Mouse (Mus musculus) liver, embryonic 15.5 days (tissue): Measurements from ENCODE around the gene Rer1. TPM values are rescaled to one million over a fixed set of nuclear protein-coding genes. Genes with fewer than 3 reads are reported as not detected.

Experiments used
- ATAC-seq: fragments of 200-750 bp; cut with Nextera tagmentation; 2 replicates; pipeline ENCODE4 v1.8.0; 2017; ENCODE audit warnings: moderate number of reproducible peaks, mild to moderate bottlenecking, moderate library complexity; ENCODE audit not compliant: insufficient read depth
- H3K27ac ChIP-seq: fragments of 300-500 bp; sonication (generic); replicated peaks from 2 replicates; pipeline ENCODE4 v1.5.1; 2015; ENCODE audit warnings: mild to moderate bottlenecking, inconsistent platforms
- H3K27me3 ChIP-seq: fragments of 300-500 bp; sonication (generic); 2 replicates; pipeline ENCODE4 v1.6.1; 2015; ENCODE audit warnings: mild to moderate bottlenecking, inconsistent platforms
- H3K36me3 ChIP-seq: fragments of 300-500 bp; sonication (generic); replicated peaks from 2 replicates; pipeline ENCODE4 v1.6.1; 2015; ENCODE audit warnings: moderate library complexity, mild to moderate bottlenecking, inconsistent platforms
- H3K4me1 ChIP-seq: fragments of 300-500 bp; sonication (generic); replicated peaks from 2 replicates; pipeline ENCODE4 v1.6.1; 2015; ENCODE audit warnings: inconsistent platforms
- H3K4me2 ChIP-seq: fragments of 300-500 bp; sonication (generic); 2 replicates; pipeline ENCODE4 v1.6.1; 2015; ENCODE audit warnings: moderate library complexity, mild to moderate bottlenecking, inconsistent platforms
- H3K4me3 ChIP-seq: fragments of 300-500 bp; sonication (generic); replicated peaks from 2 replicates; pipeline ENCODE4 v1.5.1; 2015; ENCODE audit warnings: mild to moderate bottlenecking, inconsistent platforms
- H3K9ac ChIP-seq: fragments of 300-500 bp; sonication (generic); 2 replicates; pipeline ENCODE4 v1.6.1; 2015; ENCODE audit warnings: moderate library complexity, mild to moderate bottlenecking, inconsistent platforms
- H3K9me3 ChIP-seq: fragments of 300-500 bp; sonication (generic); replicated peaks from 2 replicates; pipeline ENCODE4 v1.6.1; 2016; ENCODE audit warnings: inconsistent platforms
- WGBS: fragments of 180-500 bp; shearing (Covaris S2); methylation state at CpG from one replicate; pipeline ENCODE4 v1.1.7; 2015; ENCODE audit warnings: mixed read lengths; ENCODE audit not compliant: insufficient replicate concordance; 5-methylcytosine and 5-hydroxymethylcytosine counted together
- polyA plus RNA-seq: library from polyadenylated mRNA; unstranded; fragments of >200 nt; fragmentation: Nextera tagmentation; extraction: Ambion mirVana; gene quantifications from 2 replicates; pipeline ENCODE4 v1.2.1, GENCODE M21; 2015

The Rer1 gene
- 78.0 and 81.0 TPM in 2 replicates for polyA plus RNA-seq

DNA sequence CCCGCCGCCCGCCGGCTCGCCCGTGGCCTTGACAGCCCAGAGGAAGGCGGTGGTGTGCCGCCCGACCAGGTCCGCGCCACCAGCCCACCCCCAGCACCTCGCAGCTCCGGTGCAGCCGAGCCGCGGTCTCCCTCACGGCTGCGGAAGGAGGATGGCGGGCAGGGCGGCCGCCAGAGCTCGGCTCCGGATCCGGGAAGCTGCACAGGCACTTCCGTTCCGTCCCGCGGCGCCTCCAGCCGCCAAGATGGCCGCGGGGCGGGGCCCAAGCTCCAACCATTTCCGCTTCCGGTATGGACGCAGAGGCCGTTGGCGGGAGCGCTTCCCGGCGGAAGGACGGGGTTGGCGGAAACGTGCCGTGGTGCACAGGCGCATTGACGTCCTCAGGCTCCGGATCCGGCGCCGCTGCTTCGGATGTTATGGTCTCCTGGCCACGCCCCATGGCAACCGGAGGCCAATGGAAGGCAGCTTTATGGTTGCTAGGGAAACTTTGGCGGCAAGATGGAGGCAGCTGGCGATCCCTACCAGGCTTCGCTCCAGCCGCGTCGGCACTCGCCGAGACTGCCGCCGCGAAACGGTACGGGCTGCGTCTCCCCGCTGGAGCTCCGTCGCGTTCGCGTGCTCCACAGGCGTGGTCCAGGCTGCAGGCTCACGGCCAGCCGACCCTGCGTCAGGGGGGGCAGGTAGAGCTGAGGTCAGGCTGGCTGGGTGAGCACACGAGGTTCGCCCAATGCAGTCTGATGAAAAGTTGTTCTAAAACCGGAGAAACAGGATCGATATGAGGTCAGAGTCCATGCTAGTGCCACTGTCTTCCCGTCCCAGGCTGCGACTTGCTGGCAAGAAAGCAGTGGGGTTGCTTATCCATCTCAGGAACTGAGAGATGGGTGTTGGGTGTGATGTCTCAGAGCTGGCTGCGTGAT, at the start of gene Rer1, which contains the start of gene Morn1:
Gene Rer1, minus strand, starts transcription at position 275 of the 917 bp plus-strand sequence.
Gene Morn1, plus strand, starts transcription at position 470 of the 917 bp plus-strand sequence.
- no peaks in the 10 kb centered on the region for H3K9me3 ChIP-seq
- ATAC-seq = peak; percentile 97
- H3K27me3 ChIP-seq = no peaks in the 10 kb centered on the region
- peak within 1 kb of the TSS; percentile 94 for H3K9ac ChIP-seq
- H3K4me3 ChIP-seq = peak within 1 kb of the TSS; percentile 100
- WGBS = under 1% methylated on average over 85 of the region's 85 CpGs
- H3K36me3 ChIP-seq = peaks cover 28% of the 10 kb centered on the region
- peaks cover 53% of the 10 kb centered on the region for H3K4me1 ChIP-seq
- peak within 1 kb of the TSS; percentile 98 for H3K4me2 ChIP-seq
- H3K27ac ChIP-seq = peak within 1 kb of the TSS; percentile 92

DNA sequence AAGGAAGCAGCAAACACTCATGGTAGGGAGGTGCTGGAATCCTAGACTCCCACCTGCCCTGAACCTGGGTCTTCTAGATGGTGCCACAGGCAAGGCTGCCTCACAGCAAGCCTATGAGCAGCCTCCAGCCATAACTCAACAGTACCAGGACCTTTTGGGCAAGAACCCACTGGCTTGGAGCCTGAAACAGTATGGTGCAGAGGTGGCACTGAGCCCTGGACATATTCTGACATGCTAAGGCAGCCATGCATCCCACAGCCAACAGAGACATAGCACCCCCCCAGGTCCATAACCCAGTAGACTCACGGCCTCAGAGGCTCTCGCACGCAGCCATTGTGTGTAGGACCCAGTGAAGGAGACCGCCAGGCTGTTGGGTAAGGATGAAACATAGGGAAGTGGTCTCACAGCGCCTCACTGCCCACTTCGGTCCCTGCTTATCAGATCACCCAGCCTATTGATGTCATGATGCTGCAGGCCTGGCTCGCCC, 48.5 kb upstream of the Rer1 start:
- 66% methylated on average over 7 of the region's 7 CpGs for WGBS
- Histone ChIP-seq H3K4me3 (no peak overlapping the region), H3K4me1 (peaks cover 4% of the 10 kb centered on the region), H3K27me3 (no peaks in the 10 kb centered on the region), H3K9ac (no peak overlapping the region), H3K4me2 (no peak overlapping the region), H3K27ac (no peak overlapping the region), H3K36me3 (no peaks in the 10 kb centered on the region), H3K9me3 (no peaks in the 10 kb centered on the region)
- no peak for ATAC-seq

- 69% methylated on average over 20 of the region's 20 CpGs for WGBS
- no peak overlapping the region for H3K4me2 ChIP-seq
- ATAC-seq = no peak
- H3K9me3 ChIP-seq = no peaks in the 10 kb centered on the region
- no peaks in the 10 kb centered on the region for H3K27me3 ChIP-seq
- peaks cover 4% of the 10 kb centered on the region for H3K4me1 ChIP-seq
- H3K9ac ChIP-seq = no peak overlapping the region
- H3K27ac ChIP-seq = no peak overlapping the region
- H3K36me3 ChIP-seq = no peaks in the 10 kb centered on the region
- no peak overlapping the region for H3K4me3 ChIP-seq
Observed at GRCm38 (mm10) chr4:155133658-155134417, 47.7 kb upstream of the Rer1 start.

- no peaks in the 10 kb centered on the region for H3K9me3 ChIP-seq
Observed at GRCm38 (mm10) chr4:155133188-155133587, 47.0 kb upstream of the Rer1 start.

GRCm38 (mm10) chr4:155130616-155131015, 44.4 kb upstream of the Rer1 start:
- H3K4me1 ChIP-seq = peaks cover 2% of the 10 kb centered on the region
- no peak overlapping the region for H3K27ac ChIP-seq
- no peak overlapping the region for H3K4me2 ChIP-seq
- no peak overlapping the region for H3K9ac ChIP-seq
- H3K9me3 ChIP-seq = no peaks in the 10 kb centered on the region
- H3K36me3 ChIP-seq = no peaks in the 10 kb centered on the region
- no peak overlapping the region for H3K4me3 ChIP-seq
- ATAC-seq = no peak
- 61% methylated on average over 7 of the region's 7 CpGs for WGBS
- H3K27me3 ChIP-seq = no peaks in the 10 kb centered on the region

More at GRCm38 (mm10) chr4:155133188-155133587, 47.0 kb upstream of the Rer1 start:
- ATAC-seq = no peak
- Histone ChIP-seq H3K4me3 (no peak overlapping the region), H3K4me1 (peaks cover 4% of the 10 kb centered on the region), H3K27me3 (no peaks in the 10 kb centered on the region), H3K9ac (no peak overlapping the region), H3K27ac (no peak overlapping the region), H3K36me3 (no peaks in the 10 kb centered on the region), H3K4me2 (no peak overlapping the region)
- 16% methylated on average over 3 of the region's 3 CpGs for WGBS

- Histone ChIP-seq H3K4me1 (peaks cover 8% of the 10 kb centered on the region), H3K4me2 (no peak overlapping the region), H3K9me3 (no peaks in the 10 kb centered on the region), H3K36me3 (no peaks in the 10 kb centered on the region), H3K9ac (no peak overlapping the region), H3K27me3 (no peaks in the 10 kb centered on the region), H3K4me3 (no peak overlapping the region), H3K27ac (no peak overlapping the region)
- ATAC-seq = no peak
- WGBS = 79% methylated on average over 14 of the region's 14 CpGs
Observed at GRCm38 (mm10) chr4:155129996-155130395, 43.8 kb upstream of the Rer1 start.

GRCm38 (mm10) chr4:155129132-155129917, 43.1 kb upstream of the Rer1 start:
- Histone ChIP-seq H3K9ac (no peak overlapping the region), H3K4me1 (peaks cover 15% of the 10 kb centered on the region), H3K9me3 (no peaks in the 10 kb centered on the region), H3K36me3 (no peaks in the 10 kb centered on the region), H3K4me3 (no peak overlapping the region), H3K27ac (no peak overlapping the region), H3K27me3 (no peaks in the 10 kb centered on the region), H3K4me2 (no peak overlapping the region)
- ATAC-seq = no peak
- 75% methylated on average over 10 of the region's 10 CpGs for WGBS

- H3K27me3 ChIP-seq = no peaks in the 10 kb centered on the region
- H3K27ac ChIP-seq = no peak overlapping the region
- H3K4me1 ChIP-seq = peaks cover 19% of the 10 kb centered on the region
- no peak for ATAC-seq
- no peak overlapping the region for H3K4me2 ChIP-seq
- H3K36me3 ChIP-seq = no peaks in the 10 kb centered on the region
- H3K4me3 ChIP-seq = no peak overlapping the region
- WGBS = 81% methylated on average over 15 of the region's 15 CpGs
- H3K9me3 ChIP-seq = no peaks in the 10 kb centered on the region
- H3K9ac ChIP-seq = no peak overlapping the region
Observed at GRCm38 (mm10) chr4:155128411-155128810, 42.2 kb upstream of the Rer1 start.

DNA sequence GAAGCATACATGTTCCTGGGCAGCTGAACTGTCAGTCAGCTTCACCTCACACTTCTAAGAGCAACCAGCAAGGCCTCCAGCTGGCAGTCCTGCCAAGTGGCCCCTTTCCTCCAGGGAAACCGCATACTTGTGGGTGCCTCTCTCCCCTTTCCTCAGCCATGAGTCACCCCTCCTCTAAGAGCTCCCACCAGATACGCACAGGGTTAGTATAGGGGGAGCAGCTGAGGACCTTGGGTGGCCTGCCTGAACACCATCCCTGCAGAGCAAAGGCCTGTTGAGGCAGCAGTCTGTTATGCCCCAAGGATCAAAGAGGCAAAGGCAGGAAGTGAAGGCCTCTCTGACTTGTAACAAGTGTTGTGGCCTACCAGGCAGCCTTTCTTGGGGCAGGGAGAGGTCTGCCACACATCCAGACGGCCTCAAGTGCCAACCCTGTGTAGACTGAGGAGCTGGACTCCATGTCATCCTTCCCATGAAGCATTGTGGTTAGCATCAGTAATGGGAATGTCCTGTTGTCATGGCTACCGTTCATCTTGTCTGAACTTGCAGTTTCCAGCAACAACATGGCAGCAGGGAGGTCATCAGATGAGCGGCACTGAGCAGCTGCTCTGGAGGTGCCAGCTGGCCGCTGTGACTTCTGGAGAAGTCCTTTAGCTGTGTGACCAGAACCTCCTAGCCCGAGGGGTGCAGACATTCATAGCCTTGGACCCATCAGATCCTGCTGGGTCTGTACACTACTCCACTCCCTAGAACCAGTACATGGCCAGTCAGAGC, 40.6 kb upstream of the Rer1 start:
- Histone ChIP-seq H3K4me2 (no peak overlapping the region), H3K27me3 (no peaks in the 10 kb centered on the region), H3K27ac (no peak overlapping the region), H3K36me3 (no peaks in the 10 kb centered on the region), H3K4me3 (no peak overlapping the region), H3K9ac (no peak overlapping the region), H3K4me1 (peaks cover 35% of the 10 kb centered on the region), H3K9me3 (no peaks in the 10 kb centered on the region)
- no peak for ATAC-seq
- WGBS = 60% methylated on average over 7 of the region's 7 CpGs

DNA sequence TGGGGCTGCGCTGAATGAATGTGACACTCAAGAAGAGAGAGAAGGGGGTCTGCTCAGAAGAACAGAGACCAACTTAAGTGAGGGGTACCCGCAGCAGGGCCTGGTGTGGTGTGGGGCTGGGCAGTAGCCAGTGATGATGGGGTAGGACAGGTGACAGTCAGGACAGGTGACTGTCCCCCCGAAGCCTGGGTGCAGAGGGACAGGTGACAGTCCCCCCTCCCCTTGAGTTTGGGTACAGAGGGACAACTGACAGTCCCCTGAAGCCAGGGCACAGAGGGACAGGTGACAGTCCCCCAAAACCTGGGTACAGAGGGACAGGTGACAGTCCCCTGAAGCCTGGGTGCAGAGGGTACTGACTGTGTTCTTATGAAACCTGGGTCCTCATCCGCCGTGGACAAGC, 40.0 kb upstream of the Rer1 start:
- H3K9me3 ChIP-seq = no peaks in the 10 kb centered on the region
- no peak for ATAC-seq
- H3K27me3 ChIP-seq = no peaks in the 10 kb centered on the region
- 63% methylated on average over 5 of the region's 5 CpGs for WGBS
- no peak overlapping the region for H3K9ac ChIP-seq
- H3K27ac ChIP-seq = no peak overlapping the region
- peaks cover 41% of the 10 kb centered on the region for H3K4me1 ChIP-seq
- no peak overlapping the region for H3K4me2 ChIP-seq
- H3K36me3 ChIP-seq = no peaks in the 10 kb centered on the region
- H3K4me3 ChIP-seq = no peak overlapping the region
